Mouse (Mus musculus): ENCODE measurements at regions not wholly inside any gene's neighbourhood (a gene's known extent, or its start where the extent isn't known, plus 50 kb on each side); places are given as distances from the start of the nearest gene placed in this dataset.
"Not testable (repeated sequence)": the region's sequence is repeated elsewhere in the genome, so short reads cannot be mapped to it uniquely, and the experiment has no call there.

- no peak for DNase-seq (ENCODE audit: low read depth, low spot score)
Observed at GRCm38 (mm10) chr8:5523281-5523680, 418.1 kb upstream of the Slc10a2 start.

GRCm38 (mm10) chr8:5495861-5496260, 390.7 kb upstream of the Slc10a2 start:
- DNase-seq (ENCODE audit: low read depth, low spot score) = no peak

DNA sequence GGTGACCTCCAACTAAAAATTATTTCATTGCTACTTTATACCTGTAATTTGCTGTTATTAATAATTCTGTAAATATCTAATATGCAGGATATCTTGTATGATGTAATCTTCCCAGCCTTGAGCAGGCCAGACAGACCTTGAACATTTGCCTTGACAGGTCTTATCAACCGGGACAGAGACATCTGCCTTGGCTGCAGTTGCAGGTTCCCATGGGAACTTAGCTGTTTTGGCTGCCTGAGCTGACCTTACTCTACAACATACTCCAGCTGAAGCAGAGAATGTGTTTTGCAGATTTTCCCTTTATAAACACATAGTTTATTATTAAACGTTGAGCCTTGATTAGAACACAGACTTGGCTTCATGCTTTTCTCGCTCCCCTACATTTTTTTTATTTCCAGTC, 385.3 kb upstream of the Slc10a2 start:
- no peak for DNase-seq (ENCODE audit: low read depth, low spot score)

DNA sequence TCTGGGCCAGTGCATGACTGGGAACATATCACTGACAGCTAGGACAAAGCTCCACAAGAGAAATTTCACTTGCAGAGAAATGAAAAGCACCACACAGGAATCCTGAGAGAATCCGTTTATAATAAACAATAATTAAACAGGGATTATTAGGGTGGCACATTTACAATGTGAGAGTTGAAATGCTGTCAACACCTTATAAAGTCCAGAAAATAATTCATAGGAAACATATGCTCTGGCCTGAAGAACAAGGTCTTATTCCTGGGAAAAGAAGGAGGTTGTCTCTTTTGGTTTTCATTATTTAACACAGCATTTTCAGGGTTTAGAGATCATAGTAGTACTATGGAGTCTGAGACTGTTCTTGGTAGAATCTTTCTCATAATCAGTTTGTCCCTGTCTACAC, 377.8 kb upstream of the Slc10a2 start:
- no peak for DNase-seq (ENCODE audit: low read depth, low spot score)

DNA sequence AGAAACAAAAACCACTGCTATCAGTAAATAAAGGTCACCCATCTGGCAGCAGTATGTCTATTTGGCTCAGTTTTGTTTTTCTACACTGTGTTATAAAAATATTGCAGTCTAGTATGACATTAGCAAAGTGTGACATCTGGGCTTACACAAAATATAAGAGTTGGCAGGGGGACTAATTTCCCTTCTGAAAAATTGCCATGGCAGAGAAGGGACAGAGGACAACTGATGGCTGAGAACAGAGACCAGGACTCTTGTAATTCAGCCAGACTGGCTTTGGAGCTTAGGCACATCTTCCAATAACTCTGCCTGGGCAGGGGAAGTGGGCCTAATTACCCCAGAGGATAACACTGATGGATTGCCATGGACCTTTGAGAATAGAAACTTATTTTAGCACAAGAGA, 367.8 kb upstream of the Slc10a2 start:
- DNase-seq (ENCODE audit: low read depth, low spot score) = no peak

GRCm38 (mm10) chr8:5472582-5472981, 367.4 kb upstream of the Slc10a2 start:
- no peak for DNase-seq (ENCODE audit: low read depth, low spot score)

DNA sequence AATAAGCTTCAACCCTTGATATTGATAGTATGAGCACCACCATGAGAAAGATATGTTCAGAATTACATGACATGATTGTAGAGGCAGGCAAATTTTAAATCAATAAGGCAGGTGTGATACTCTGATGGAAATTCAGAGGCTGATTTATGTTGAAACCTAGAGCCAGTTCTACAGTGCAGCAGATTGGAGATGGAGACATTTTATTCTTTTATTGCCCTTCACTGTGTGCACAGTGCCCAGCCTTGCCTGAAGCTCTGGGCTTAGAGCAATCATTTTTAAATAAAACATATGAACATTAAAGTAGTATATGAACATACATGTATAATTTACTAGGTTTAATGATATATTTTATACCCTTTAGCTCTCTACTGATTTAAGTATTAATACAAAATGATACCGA, 352.5 kb upstream of the Slc10a2 start:
- no peak for DNase-seq (ENCODE audit: low read depth, low spot score)

- DNase-seq (ENCODE audit: low read depth, low spot score) = no peak
Observed at GRCm38 (mm10) chr8:5453469-5453868, 348.3 kb upstream of the Slc10a2 start.

DNA sequence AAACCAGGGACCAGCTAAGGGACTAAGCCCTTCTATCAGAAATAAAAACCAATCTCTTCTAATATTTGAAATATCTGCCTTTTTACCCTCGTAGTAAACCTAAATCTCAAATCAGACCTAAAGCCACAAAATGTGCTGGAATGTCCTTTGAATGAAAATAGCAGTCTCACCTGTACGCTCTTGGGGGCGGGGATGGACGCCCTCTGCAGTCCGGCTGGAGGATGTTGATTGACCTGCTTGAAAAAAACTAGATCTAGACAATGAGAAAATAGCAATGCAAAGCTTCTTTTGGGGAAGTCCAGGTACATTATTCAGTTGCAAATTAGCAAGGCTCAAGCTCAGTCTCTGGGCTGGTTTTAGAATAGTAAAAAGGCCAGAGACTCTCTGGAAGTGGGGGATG, 337.1 kb upstream of the Slc10a2 start:
- DNase-seq (ENCODE audit: low read depth, low spot score) = not testable (repeated sequence)

DNA sequence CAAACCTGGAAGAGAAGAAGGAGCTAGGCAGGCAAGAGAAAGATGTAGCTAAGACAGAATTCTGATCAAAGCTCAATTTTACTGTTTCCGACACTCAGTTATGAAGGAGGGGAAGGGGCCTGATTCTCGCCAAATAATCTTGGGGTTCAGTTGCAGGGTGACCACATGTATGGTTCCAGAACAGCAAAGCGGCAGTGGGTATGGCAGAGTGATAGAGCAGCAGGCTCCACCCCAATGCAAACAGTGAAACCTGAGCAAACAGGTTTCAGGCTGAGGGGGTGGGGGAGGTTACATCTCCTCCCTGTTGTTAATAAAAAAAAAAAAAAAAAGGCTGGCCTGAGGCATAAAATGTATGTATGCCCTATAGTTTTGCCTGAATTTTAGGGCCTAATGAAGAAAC, 335.3 kb upstream of the Slc10a2 start:
- not testable (repeated sequence) for DNase-seq (ENCODE audit: low read depth, low spot score)

DNA sequence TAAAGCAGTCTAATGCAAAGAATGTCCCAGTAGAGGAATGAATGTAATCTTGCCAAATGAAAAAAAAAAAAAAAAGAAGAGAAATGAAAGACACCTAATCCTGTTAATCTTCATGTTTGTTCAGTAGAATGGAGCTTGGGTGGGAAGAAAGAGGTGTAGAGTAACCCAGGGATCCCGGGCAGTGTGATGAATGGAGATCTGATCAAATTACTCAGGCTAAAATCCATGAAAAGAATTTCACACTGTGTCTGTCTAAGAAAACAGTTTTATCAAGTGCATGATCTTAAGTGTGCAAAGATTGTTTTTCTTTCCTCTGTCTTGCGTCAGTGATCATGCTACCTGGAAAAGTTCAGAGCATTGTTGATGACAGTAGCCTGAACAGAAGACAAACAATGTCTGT, 333.9 kb upstream of the Slc10a2 start:
- DNase-seq (ENCODE audit: low read depth, low spot score) = no peak

DNA sequence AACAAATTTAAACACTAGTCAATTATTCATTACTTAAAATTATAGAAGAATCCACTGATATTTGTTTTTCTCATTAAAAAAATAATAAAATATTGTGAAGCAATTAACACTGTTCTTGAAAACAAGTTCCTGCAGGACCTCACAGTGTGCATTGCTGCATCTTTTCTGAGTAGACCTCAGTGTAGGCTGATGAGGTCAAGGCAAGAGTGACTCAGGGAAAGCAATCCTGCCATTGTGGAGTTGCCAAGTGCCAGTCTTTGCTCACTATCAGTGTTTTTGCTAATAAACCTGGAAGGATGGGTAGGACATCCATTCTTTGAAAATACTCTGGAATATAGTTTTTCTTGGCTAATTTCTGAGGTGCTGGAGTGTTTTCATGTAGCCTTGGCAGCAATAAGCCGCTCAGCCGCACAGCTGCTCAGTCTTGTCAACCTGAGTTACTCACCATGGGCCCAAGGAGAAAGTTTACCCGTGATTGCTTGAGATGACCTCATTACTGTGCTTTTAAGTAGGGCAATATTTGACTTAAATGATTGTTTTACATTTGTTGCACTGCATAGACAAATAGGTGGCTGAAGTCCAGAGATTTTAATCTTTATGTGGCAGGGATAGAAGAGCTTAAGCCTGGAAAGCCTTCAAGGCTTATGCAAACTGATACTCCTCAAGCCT, 323.3 kb upstream of the Slc10a2 start:
- no peak for DNase-seq (ENCODE audit: low read depth, low spot score)

DNA sequence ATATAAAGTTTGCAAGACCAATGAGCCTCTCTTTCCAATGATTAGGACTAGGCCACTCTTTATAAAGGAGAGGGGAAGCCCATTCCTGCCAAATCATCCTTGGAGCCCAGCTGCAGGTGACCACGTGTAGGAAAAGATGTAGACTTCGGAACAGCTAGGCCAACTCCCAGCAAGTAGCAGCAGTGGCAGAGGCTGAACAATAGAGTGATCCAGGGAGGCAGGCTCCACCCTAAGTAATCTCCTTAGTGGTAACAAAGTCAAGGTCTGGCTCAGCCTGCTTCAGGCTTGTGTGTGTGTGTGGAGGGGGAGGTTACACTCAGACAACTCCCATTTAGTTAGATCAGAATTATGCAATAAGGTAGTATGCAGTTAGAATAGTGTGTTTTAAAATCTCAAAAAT, 311.7 kb upstream of the Slc10a2 start:
- DNase-seq (ENCODE audit: low read depth, low spot score) = not testable (repeated sequence)

DNA sequence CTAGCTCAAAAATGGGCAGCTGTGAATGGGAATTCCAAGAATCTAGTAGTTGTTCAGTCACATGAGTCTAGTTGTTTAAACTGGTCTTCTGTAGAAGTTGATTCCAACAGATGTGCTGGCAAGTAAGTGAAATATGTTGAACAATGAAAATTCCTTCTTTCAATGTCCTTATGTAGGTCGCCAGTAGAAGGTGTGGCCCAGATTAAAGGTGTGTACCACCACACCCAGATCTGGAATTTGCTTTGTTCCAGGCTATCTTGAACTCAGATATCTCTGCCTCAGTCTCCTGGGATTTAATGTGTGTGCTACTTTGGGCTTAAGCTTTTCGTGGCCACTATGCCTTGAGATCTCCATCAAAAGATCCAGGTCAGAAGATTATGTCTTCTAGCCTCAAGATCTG, 279.7 kb upstream of the Slc10a2 start:
- DNase-seq (ENCODE audit: low read depth, low spot score) = no peak

GRCm38 (mm10) chr8:5378001-5378400, 272.9 kb upstream of the Slc10a2 start:
- no peak for DNase-seq (ENCODE audit: low read depth, low spot score)

DNA sequence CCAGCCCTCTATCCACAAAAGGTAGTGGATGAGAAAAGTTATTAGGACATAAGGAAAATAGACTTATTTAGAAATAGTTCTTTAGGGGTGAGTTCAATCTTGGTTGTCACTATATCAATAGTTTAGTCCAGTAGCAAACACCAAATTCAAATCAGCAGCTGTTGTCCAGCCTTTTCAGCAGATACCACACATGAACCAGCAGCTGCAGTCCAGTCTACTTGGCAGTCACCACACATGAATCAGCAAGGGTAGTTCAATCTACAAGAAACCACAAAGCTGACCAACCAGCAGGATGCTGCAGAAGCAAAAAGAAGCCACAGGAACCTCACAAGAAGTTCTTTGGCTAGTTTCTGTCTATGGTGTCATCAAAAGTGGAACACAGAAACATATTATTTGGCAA, 234.8 kb upstream of the Slc10a2 start:
- DNase-seq (ENCODE audit: low read depth, low spot score) = no peak

- no peak for DNase-seq (ENCODE audit: low read depth, low spot score)
Observed at GRCm38 (mm10) chr8:5314594-5314993, 209.4 kb upstream of the Slc10a2 start.

DNA sequence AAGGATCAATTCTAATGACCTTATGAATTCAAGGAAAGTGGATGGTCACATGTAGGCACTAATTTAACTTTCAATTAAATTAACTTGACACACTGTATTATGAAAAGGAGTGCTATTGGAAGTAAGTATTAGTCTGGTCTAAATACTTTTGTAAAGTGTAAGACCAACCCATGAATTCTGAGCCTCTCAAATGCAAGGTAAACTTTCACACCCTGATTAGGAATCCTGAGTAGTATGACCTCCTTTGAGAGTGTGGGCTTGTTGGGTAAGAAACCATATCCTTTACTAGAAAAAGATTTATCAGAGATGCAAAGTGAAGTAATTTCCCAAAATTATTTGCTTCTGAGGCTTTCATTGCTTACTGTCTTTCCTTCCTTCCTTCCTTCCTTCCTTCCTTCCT, 194.8 kb upstream of the Slc10a2 start:
- DNase-seq (ENCODE audit: low read depth, low spot score) = no peak

GRCm38 (mm10) chr8:5297190-5297589, 192.0 kb upstream of the Slc10a2 start:
- DNase-seq (ENCODE audit: low read depth, low spot score) = peak; percentile 11

DNA sequence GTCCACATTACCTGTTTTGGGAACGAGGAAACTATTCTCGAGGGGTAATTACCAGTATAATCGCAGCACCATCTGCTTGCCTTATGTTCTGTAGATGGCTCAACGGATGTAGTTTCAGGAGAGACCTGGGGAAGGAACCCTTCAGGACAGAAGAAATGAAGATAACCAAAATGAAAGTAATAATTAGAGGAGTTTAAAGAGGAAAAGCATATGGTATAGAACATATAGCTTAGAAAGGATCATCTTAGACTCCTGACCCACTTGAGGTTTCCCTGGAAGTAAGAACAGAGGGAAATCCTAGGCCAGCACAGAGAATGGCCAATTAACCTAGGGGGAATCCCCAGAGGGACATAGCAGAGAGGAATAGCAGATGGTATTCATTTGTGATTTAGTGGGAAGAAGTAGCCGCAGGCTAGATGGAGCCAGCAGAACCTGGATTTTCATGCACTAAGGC, 180.6 kb upstream of the Slc10a2 start:
- peak; percentile 14 for DNase-seq (ENCODE audit: low read depth, low spot score)

DNA sequence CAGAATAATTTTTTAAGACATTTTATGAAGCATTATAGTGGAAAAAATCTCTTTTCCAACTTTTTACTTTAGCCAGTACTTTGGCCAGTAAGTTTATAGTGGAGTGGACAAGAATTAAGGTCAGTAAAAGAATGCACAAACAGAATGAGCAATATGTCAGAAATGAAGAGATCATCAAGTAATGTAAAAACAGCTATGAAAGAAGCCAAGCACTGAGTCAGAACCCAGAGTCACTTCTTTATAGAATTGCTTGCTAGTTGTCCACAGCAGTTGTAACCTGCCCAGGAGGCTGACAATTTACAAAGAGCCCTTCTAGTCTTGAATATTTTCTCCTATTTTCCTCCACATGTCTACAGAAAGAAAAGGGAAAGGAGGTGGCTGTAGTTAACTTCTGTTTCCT, 178.6 kb upstream of the Slc10a2 start:
- no peak for DNase-seq (ENCODE audit: low read depth, low spot score)

DNA sequence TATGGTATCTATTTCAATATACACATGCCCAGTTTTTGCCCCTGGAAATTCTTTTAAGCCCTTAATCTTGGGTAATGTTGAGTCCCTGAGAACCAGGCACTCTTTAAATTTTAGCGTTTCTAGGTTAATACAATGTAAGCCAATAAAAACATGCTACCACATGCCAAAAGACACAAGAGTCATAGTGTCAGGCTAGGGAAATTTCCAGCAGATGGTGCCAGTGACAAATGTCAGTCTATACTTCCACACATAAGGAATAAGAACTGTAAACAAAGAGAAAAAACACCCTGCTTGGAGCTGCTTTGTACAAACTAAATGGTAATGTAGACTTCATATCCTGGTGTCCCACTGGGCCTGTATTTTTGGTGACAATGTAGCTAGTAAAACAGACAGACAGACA, 157.2 kb upstream of the Slc10a2 start:
- DNase-seq (ENCODE audit: low read depth, low spot score) = no peak

- DNase-seq (ENCODE audit: low read depth, low spot score) = not testable (repeated sequence)
Observed at GRCm38 (mm10) chr8:5241871-5242270, 136.7 kb upstream of the Slc10a2 start.

Measured in 3T3-L1 (cell line).